Mouse (Mus musculus) ES-Bruce4 (cell line): ENCODE measurements around the gene Plekho1.

ENCODE experiments used
- CTCF ChIP-seq: IDR thresholded peaks from one replicate; pipeline ENCODE4 v1.8.1; 2011; ENCODE audit warnings: low read depth, low read length
- EP300 ChIP-seq: IDR thresholded peaks from 2 replicates; pipeline ENCODE4 v1.6.1; 2011; ENCODE audit warnings: low read depth, low read length; ENCODE audit not compliant: insufficient read depth
- POLR2A ChIP-seq: IDR thresholded peaks from one replicate; pipeline ENCODE4 v1.8.1; 2011; ENCODE audit warnings: low read length; ENCODE audit not compliant: insufficient read depth

- TF ChIP-seq POLR2A: no peak
- no peak for TF ChIP-seq EP300
- TF ChIP-seq CTCF: peak; percentile 68
Observed at GRCm38 (mm10) chr3:95963681-95964080, 32.1 kb downstream of the Plekho1 start.
